Mouse (Mus musculus): ENCODE data around the gene Rnf225. TPM values are rescaled to one million over a fixed set of nuclear protein-coding genes. Genes with fewer than 3 reads are reported as not detected.

The Rnf225 gene
- 0.06 and 0.12 TPM in 2 replicates for polyA plus RNA-seq (2015; fragmentation: Nextera tagmentation; extraction: Ambion mirVana)

GRCm38 (mm10) chr7:12927191-12927680, at the start of gene Rnf225:
TSS of gene Rnf225 (plus strand) at chr7:12927416.

GRCm38 (mm10) chr7:12880911-12881660, 46.1 kb upstream of the Rnf225 start, which contains the start of gene Zfp128:
TSS of gene Zfp128 (plus strand) at chr7:12881177.

GRCm38 (mm10) chr7:12897655-12898410, 29.4 kb upstream of the Rnf225 start, which contains the start of gene Zscan22:
TSS of gene Zscan22 (plus strand) at chr7:12897815.

GRCm38 (mm10) chr7:12921705-12922465, 5.3 kb upstream of the Rnf225 start, which contains the start of gene Rps5:
TSS of gene Rps5 (plus strand) at chr7:12922290.

GRCm38 (mm10) chr7:12965678-12966091, 38.5 kb downstream of the Rnf225 start, which contains the start of gene Zfp324:
TSS of gene Zfp324 (plus strand) at chr7:12965838.

GRCm38 (mm10) chr7:12977682-12978389, 50.6 kb downstream of the Rnf225 start, which contains the start of gene Zfp446:
TSS of gene Zfp446 (plus strand) at chr7:12977848.

Other genes with a start within 250 kb of the Rnf225 start
- gene Vmn2r55, start 242.4 kb upstream of the Rnf225 start, polyA plus RNA-seq (2015; fragmentation: Nextera tagmentation; extraction: Ambion mirVana), result not detected in 2 replicates
- gene Vmn2r56, start 192.4 kb upstream of the Rnf225 start, polyA plus RNA-seq (2015; fragmentation: Nextera tagmentation; extraction: Ambion mirVana), result not detected in 2 replicates
- 0.49 and 0.86 TPM in 2 replicates for gene Zscan18, start 123.8 kb upstream of the Rnf225 start, polyA plus RNA-seq (2015; fragmentation: Nextera tagmentation; extraction: Ambion mirVana)
- 5.1 and 5.9 TPM in 2 replicates for gene Zfp329, start 108.6 kb upstream of the Rnf225 start, polyA plus RNA-seq (2015; fragmentation: Nextera tagmentation; extraction: Ambion mirVana)
- 13.2 and 14.4 TPM in 2 replicates for gene Zfp110, start 92.7 kb upstream of the Rnf225 start, polyA plus RNA-seq (2015; fragmentation: Nextera tagmentation; extraction: Ambion mirVana)
- gene Zfp128, start 46.2 kb upstream of the Rnf225 start, polyA plus RNA-seq (2015; fragmentation: Nextera tagmentation; extraction: Ambion mirVana), result 0.88 and 1.4 TPM in 2 replicates
- 3.8 and 4.0 TPM in 2 replicates for gene Zscan22, start 29.6 kb upstream of the Rnf225 start, polyA plus RNA-seq (2015; fragmentation: Nextera tagmentation; extraction: Ambion mirVana)
- gene Rps5, start 5.1 kb upstream of the Rnf225 start, polyA plus RNA-seq (2015; fragmentation: Nextera tagmentation; extraction: Ambion mirVana), result 1,111 and 1,114 TPM in 2 replicates
- gene Zfp324, start 38.4 kb downstream of the Rnf225 start, polyA plus RNA-seq (2015; fragmentation: Nextera tagmentation; extraction: Ambion mirVana), result 3.1 and 3.2 TPM in 2 replicates
- 2.8 and 3.1 TPM in 2 replicates for gene Zfp446, start 50.4 kb downstream of the Rnf225 start, polyA plus RNA-seq (2015; fragmentation: Nextera tagmentation; extraction: Ambion mirVana)
- 0.08 TPM in 1 of 2 replicates, not detected in the other for gene Slc27a5, start 70.8 kb downstream of the Rnf225 start, polyA plus RNA-seq (2015; fragmentation: Nextera tagmentation; extraction: Ambion mirVana)
- 127 and 136 TPM in 2 replicates for gene Trim28, start 71.7 kb downstream of the Rnf225 start, polyA plus RNA-seq (2015; fragmentation: Nextera tagmentation; extraction: Ambion mirVana)
- 13.7 and 13.9 TPM in 2 replicates for gene Zbtb45, start 82.6 kb downstream of the Rnf225 start, polyA plus RNA-seq (2015; fragmentation: Nextera tagmentation; extraction: Ambion mirVana)
- gene Chmp2a, start 107.4 kb downstream of the Rnf225 start, polyA plus RNA-seq (2015; fragmentation: Nextera tagmentation; extraction: Ambion mirVana), result 158 and 162 TPM in 2 replicates
- 75.4 and 75.6 TPM in 2 replicates for gene Ube2m, start 110.9 kb downstream of the Rnf225 start, polyA plus RNA-seq (2015; fragmentation: Nextera tagmentation; extraction: Ambion mirVana)
- gene Mzf1, start 127.3 kb downstream of the Rnf225 start, polyA plus RNA-seq (2015; fragmentation: Nextera tagmentation; extraction: Ambion mirVana), result 0.36 and 1.1 TPM in 2 replicates
- not detected in 2 replicates for gene Vmn1r85, start 167.8 kb downstream of the Rnf225 start, polyA plus RNA-seq (2015; fragmentation: Nextera tagmentation; extraction: Ambion mirVana)
- gene Vmn1r86, start 192.5 kb downstream of the Rnf225 start, polyA plus RNA-seq (2015; fragmentation: Nextera tagmentation; extraction: Ambion mirVana), result not detected in 2 replicates
- gene Vmn1r87, start 212.7 kb downstream of the Rnf225 start, polyA plus RNA-seq (2015; fragmentation: Nextera tagmentation; extraction: Ambion mirVana), result not detected in 2 replicates
- gene Vmn1r88, start 232.2 kb downstream of the Rnf225 start, polyA plus RNA-seq (2015; fragmentation: Nextera tagmentation; extraction: Ambion mirVana), result 0.04 TPM in 1 of 2 replicates, not detected in the other

All from spleen, postnatal 0 days (tissue).